Mouse (Mus musculus): Measurements from ENCODE around the gene Tnik.

GRCm38 (mm10) chr3:28721218-28721617, 458.2 kb downstream of the Tnik start:
- TF ChIP-seq CTCF (IDR thresholded peaks at IDR 0.05; ENCODE audit: low read depth): no peak
- no peak for TF ChIP-seq EP300 (IDR thresholded peaks at IDR 0.05; ENCODE audit: low read depth)

All from heart, postnatal 0 days (tissue).